Mouse (Mus musculus) small intestine, adult 2 months (tissue): ENCODE measurements around the gene Ptpdc1. TPM values are rescaled to one million over a fixed set of nuclear protein-coding genes. Genes with fewer than 3 reads are reported as not detected.

Source experiments
- H3K27ac ChIP-seq: fragments of 200-500 bp; 2 replicates; pipeline ENCODE4 v1.5.1; 2012; ENCODE audit warnings: low read depth, low read length, control low read depth, inconsistent platforms; ENCODE audit not compliant: insufficient read depth
- H3K27me3 ChIP-seq: fragments of 200-500 bp; 2 replicates; pipeline ENCODE4 v1.6.1; 2012; ENCODE audit warnings: mild to moderate bottlenecking, moderate library complexity, low read length, inconsistent platforms; ENCODE audit not compliant: control insufficient read depth, insufficient read depth
- H3K36me3 ChIP-seq: fragments of 200-500 bp; 2 replicates; pipeline ENCODE4 v1.6.1; 2012; ENCODE audit warnings: mild to moderate bottlenecking, low read length, control low read depth, inconsistent platforms; ENCODE audit not compliant: control insufficient read depth, insufficient read depth
- H3K4me1 ChIP-seq: fragments of 200-500 bp; 2 replicates; pipeline ENCODE4 v1.6.1; 2012; ENCODE audit warnings: low read length, inconsistent platforms, mixed read lengths; ENCODE audit not compliant: control insufficient read depth, insufficient read depth, insufficient read length
- H3K4me3 ChIP-seq: fragments of 200-500 bp; 2 replicates; pipeline ENCODE4 v1.5.1; 2012; ENCODE audit warnings: low read depth, mild to moderate bottlenecking, control low read depth, inconsistent platforms, low read length, moderate library complexity
- CTCF ChIP-seq: fragments of 200-500 bp; IDR thresholded peaks from 2 replicates; pipeline ENCODE4 v1.5.1; 2012; ENCODE audit warnings: low read depth, mild to moderate bottlenecking, control low read depth, inconsistent platforms, low read length, moderate library complexity, mixed read lengths; ENCODE audit not compliant: insufficient replicate concordance, insufficient read length; ENCODE audit errors: extremely low read depth
- POLR2A ChIP-seq: fragments of 200-500 bp; IDR thresholded peaks from 2 replicates; pipeline ENCODE4 v1.6.1; 2012; ENCODE audit warnings: low read depth, mild to moderate bottlenecking, control low read depth, inconsistent platforms, low read length, moderate library complexity
- WGBS: fragments of 180-500 bp; shearing (Covaris S2); methylation state at CpG from one replicate; pipeline ENCODE4 v1.1.7; 2018; 5-methylcytosine and 5-hydroxymethylcytosine counted together
- polyA plus RNA-seq: library from polyadenylated mRNA; depleted of rRNA; stranded (reverse); fragments of >200 nt; gene quantifications from 2 replicates; pipeline ENCODE4 v1.2.3, GENCODE M21; 2012; rRNA removed

The Ptpdc1 gene
- polyA plus RNA-seq, 1 experiment: 0.62 TPM

DNA sequence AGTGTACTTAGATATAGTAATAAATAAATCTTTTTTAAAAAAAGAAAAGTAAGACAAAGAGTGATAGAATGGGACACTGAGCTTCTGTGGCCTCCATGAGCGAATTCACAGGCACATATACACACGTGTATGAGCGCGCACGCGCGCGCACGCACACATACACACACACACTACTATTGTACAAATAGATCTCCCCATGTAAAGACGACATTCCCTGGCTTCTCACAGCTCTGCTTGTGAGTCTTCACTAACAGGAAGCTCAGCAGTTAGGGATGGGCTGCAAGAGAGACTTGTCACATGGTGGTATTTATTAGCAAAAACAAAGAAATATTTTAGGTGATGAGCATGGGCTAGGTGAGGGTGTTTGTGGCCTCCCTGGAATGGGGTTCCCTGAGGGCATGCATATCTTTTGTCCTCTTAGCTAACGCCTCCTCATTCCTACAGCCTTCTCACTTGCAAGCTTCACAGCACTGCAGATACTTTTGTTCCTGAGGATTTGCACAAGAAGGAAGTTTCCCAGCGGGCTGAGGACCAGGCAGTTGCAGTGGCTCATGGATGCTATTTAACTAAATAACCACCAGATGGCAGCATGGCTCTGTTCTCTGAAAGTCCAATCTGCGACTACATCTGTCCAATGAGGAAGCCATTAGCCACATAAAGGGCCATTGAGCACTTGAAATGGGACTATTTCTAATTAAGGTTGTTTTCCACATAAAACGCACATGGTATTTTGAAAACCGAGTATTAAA, 97.2 kb downstream of the Ptpdc1 start:
- Histone ChIP-seq H3K27ac (no peak overlapping the region), H3K36me3 (no peaks in the 10 kb centered on the region), H3K27me3 (no peaks in the 10 kb centered on the region), H3K4me3 (no peak overlapping the region), H3K4me1 (no peaks in the 10 kb centered on the region)
- TF ChIP-seq CTCF (peak; percentile 64; the same call in 1 of the 2 replicates), POLR2A (no peak)
- 51% methylated on average over 15 of the region's 15 CpGs for WGBS

Other genes starting within 250 kb of the Ptpdc1 start
- gene Zfp169, start 112.2 kb downstream of the Ptpdc1 start, polyA plus RNA-seq: 3.6 and 5.7 TPM in 2 replicates
- not detected in 2 replicates for gene A830005F24Rik, start 112.1 kb downstream of the Ptpdc1 start, polyA plus RNA-seq
- gene Barx1, start 37.3 kb upstream of the Ptpdc1 start, polyA plus RNA-seq: 0.08 and 13.2 TPM in 2 replicates
- 6.5 and 11.0 TPM in 2 replicates for gene Phf2, start 245.5 kb upstream of the Ptpdc1 start, polyA plus RNA-seq